Mouse (Mus musculus): ENCODE results near the gene Retsat. TPM values are rescaled to one million over a fixed set of nuclear protein-coding genes. Genes with fewer than 3 reads are reported as not detected.

The Retsat gene
- polyA plus RNA-seq, 1 experiment from 2014 or later: 7.7 TPM

DNA sequence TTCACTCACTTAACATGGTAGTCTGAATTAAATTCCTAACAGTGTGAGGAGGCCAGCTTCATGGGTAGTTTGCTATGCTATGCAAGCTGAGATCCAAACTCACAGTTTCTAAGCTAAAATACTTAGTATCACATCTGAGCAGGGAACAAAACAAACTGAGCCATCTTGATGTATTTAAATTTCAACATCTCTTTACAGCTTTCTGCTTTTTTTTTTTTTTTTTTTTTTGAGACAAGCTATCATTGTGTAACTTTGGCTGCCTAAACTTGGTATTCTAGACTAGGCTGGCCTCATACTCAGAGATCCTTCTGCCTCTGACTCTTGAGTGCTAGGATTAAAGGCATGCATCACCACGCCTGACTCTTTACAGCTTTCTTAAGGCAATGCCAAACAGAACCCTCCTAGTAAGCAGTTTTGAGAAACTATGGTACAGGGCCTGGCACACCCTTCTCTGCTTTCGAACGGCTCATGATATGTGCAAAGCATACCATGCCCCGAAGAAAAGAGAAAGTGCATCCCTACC, 10.4 kb downstream of the Retsat start:
- H3K36me3 ChIP-seq (ENCODE audit: control insufficient read depth, insufficient read depth, low read length): no peaks in the 10 kb centered on the region
- no peak overlapping the region for H3K4me3 ChIP-seq (ENCODE audit: low read depth, low read length)
- H3K9ac ChIP-seq (ENCODE audit: low read length): no peak overlapping the region
- H3K9me3 ChIP-seq (ENCODE audit: control insufficient read depth, low read length): no peaks in the 10 kb centered on the region
- no peak overlapping the region for H3K27ac ChIP-seq (ENCODE audit: low read depth, low read length)
- H3K4me2 ChIP-seq (ENCODE audit: low read depth): no peak overlapping the region
- no peaks in the 10 kb centered on the region for H3K4me1 ChIP-seq (ENCODE audit: control insufficient read depth, insufficient read depth, low read length)
- no peaks in the 10 kb centered on the region for H3K27me3 ChIP-seq (ENCODE audit: control insufficient read depth, insufficient read depth, low read length)
- 92% methylated on average over 4 of the region's 4 CpGs for WGBS
- ATAC-seq (ENCODE audit: insufficient read depth, low FRiP score, low TSS enrichment) (no peak), DNase-seq (ENCODE audit: low spot score) (no peak)

DNA sequence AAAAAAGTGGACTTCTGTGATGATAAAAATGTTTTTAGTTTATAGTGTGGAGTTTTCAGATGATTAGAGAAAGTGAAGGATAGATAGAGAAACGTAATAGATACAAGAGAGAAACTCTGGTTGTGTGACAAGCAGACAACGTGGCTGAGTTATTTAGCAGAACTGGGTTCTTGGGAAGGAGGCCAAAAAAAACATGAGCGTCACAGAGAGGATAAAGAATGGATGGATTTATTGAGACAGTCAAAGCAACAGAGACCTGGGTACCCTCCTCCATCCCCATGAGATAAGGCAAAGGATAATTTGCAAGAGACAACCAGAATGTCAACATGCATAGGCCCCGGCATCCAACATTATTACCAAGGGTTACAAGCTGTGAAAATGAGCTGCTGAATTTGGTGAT, 12.0 kb downstream of the Retsat start:
- no peak overlapping the region for H3K9ac ChIP-seq (ENCODE audit: low read length)
- DNase-seq (ENCODE audit: low spot score) (no peak), ATAC-seq (ENCODE audit: insufficient read depth, low FRiP score, low TSS enrichment) (no peak)
- no peaks in the 10 kb centered on the region for H3K27me3 ChIP-seq (ENCODE audit: control insufficient read depth, insufficient read depth, low read length)
- H3K27ac ChIP-seq (ENCODE audit: low read depth, low read length): no peak overlapping the region
- 84% methylated on average over 4 of the region's 4 CpGs for WGBS
- H3K4me2 ChIP-seq (ENCODE audit: low read depth): no peak overlapping the region
- H3K9me3 ChIP-seq (ENCODE audit: control insufficient read depth, low read length): no peaks in the 10 kb centered on the region
- H3K36me3 ChIP-seq (ENCODE audit: control insufficient read depth, insufficient read depth, low read length): no peaks in the 10 kb centered on the region
- H3K4me3 ChIP-seq (ENCODE audit: low read depth, low read length): no peak overlapping the region
- H3K4me1 ChIP-seq (ENCODE audit: control insufficient read depth, insufficient read depth, low read length): peaks cover 4% of the 10 kb centered on the region

DNA sequence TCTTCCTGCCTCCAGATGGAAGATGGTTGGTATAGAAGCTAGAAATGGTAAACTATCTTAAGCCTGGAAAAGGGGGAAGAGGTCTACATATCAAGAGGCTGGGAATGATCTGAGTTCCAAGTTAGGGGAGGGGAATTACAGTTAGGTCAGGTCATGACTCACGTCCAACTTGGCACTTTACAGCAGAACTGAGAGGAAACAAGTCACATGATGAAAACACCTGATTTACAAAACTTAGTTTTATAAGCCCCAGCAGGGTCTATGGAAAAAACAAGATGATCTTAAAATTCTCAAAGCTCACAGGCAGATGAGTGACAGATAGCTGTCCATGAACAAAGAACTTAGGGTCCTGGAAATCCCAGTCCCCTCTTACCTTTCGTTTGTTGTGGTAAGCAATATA, 16.9 kb downstream of the Retsat start:
- Histone ChIP-seq H3K4me3 (ENCODE audit: low read depth, low read length) (peak overlapping the region; percentile 52), H3K9me3 (ENCODE audit: control insufficient read depth, low read length) (no peaks in the 10 kb centered on the region), H3K27me3 (ENCODE audit: control insufficient read depth, insufficient read depth, low read length) (no peaks in the 10 kb centered on the region), H3K27ac (ENCODE audit: low read depth, low read length) (no peak overlapping the region), H3K36me3 (ENCODE audit: control insufficient read depth, insufficient read depth, low read length) (no peaks in the 10 kb centered on the region), H3K4me2 (ENCODE audit: low read depth) (peak overlapping the region; percentile 70), H3K4me1 (ENCODE audit: control insufficient read depth, insufficient read depth, low read length) (peaks cover 11% of the 10 kb centered on the region), H3K9ac (ENCODE audit: low read length) (peak overlapping the region; percentile 61)
- DNase-seq (ENCODE audit: low spot score) (no peak), ATAC-seq (ENCODE audit: insufficient read depth, low FRiP score, low TSS enrichment) (no peak)
- WGBS: 71% methylated on average over 2 of the region's 2 CpGs

DNA sequence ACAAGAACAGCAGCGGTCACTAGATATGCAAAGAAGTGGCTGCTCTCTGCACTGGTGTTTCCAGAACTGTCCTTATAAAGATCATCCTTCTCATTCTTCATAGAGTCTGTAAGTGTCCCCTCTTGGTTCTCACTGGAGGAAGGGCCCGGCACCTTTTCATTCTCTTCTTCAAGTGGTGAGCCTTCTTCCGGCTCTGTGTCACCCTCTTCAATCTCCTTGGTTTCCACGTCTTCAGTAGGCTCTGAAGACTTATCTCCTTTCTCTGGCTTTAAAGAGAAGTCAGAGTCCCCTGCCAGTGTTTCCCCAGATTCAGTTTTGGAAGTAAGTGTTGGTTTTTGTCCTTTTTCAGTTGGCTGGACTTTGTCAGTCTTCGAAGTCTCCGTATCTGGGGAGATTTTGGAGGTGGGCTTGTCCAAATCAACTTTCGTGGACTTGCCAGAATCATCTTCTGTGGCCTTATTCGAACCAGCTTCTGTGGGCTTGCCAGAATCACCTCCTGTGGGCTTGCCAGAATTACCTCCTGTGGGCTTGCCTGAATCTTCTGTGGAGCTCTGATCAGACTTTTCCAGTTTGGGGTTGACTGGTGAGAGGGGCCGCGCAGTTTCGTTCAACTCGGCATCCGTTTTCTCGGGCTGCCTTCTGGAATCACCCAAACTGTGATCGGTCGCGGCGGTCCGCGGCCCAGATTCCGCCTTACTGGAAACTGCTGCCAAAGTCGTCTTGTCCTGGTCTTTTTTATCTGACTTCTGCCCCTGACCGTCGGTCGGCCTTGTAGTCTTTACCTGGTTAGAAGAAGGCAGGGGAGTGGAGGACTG, 17.5 kb downstream of the Retsat start:
- Histone ChIP-seq H3K4me3 (ENCODE audit: low read depth, low read length) (peak overlapping the region; percentile 52), H3K27ac (ENCODE audit: low read depth, low read length) (no peak overlapping the region), H3K4me2 (ENCODE audit: low read depth) (peak overlapping the region; percentile 70), H3K36me3 (ENCODE audit: control insufficient read depth, insufficient read depth, low read length) (no peaks in the 10 kb centered on the region), H3K9me3 (ENCODE audit: control insufficient read depth, low read length) (no peaks in the 10 kb centered on the region), H3K4me1 (ENCODE audit: control insufficient read depth, insufficient read depth, low read length) (peaks cover 11% of the 10 kb centered on the region), H3K9ac (ENCODE audit: low read length) (peak overlapping the region; percentile 61), H3K27me3 (ENCODE audit: control insufficient read depth, insufficient read depth, low read length) (no peaks in the 10 kb centered on the region)
- WGBS: 28% methylated on average over 25 of the region's 25 CpGs
- DNase-seq (ENCODE audit: low spot score): no peak
- no peak for ATAC-seq (ENCODE audit: insufficient read depth, low FRiP score, low TSS enrichment)

DNA sequence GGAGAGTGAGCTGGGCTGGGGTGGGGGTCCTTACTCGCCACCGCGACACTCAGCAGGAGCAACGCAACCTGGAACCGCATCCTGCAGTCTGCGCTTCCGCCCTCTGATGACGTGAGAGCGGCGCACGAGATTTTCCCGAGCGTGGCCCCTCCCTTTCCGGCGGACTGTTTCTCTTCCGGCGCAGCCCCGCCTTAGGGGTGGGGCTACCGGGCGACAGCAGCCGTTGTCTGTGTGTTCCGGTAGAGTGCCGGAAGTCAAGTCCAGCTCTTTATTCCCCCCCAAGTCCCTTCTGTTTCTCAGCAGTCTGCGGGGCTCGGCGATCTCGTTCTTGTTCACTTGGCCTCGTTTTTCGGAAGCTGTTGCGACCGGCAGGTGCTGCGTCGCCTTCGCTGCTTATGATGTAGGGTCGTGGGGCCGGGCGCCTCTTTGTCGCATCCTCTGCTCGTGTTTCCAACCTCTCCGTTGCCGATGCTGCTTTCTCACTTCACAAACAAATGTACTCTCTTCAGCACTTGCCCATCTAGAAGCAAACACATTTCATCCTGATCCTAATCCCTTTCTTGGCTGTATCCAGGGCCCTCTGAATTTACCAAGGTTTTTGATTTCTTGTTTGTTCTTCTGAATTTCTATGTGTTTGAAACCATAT, 18.5 kb downstream of the Retsat start, which contains the start of gene Tgoln1:
Gene Tgoln1 (minus strand): TSS at position 358 of the 646 bp plus-strand sequence.
- Histone ChIP-seq H3K4me2 (ENCODE audit: low read depth) (peak within 1 kb of the TSS; percentile 70), H3K4me3 (ENCODE audit: low read depth, low read length) (peak within 1 kb of the TSS; percentile 52), H3K9ac (ENCODE audit: low read length) (peak within 1 kb of the TSS; percentile 75), H3K4me1 (ENCODE audit: control insufficient read depth, insufficient read depth, low read length) (peaks cover 11% of the 10 kb centered on the region), H3K27ac (ENCODE audit: low read depth, low read length) (peak within 1 kb of the TSS; percentile 86), H3K27me3 (ENCODE audit: control insufficient read depth, insufficient read depth, low read length) (no peaks in the 10 kb centered on the region), H3K36me3 (ENCODE audit: control insufficient read depth, insufficient read depth, low read length) (no peaks in the 10 kb centered on the region), H3K9me3 (ENCODE audit: control insufficient read depth, low read length) (no peaks in the 10 kb centered on the region)
- ATAC-seq (ENCODE audit: insufficient read depth, low FRiP score, low TSS enrichment) (peak; percentile 98), DNase-seq (ENCODE audit: low spot score) (peak; percentile 97)
- WGBS: 0% methylated on average over 40 of the region's 41 CpGs

DNA sequence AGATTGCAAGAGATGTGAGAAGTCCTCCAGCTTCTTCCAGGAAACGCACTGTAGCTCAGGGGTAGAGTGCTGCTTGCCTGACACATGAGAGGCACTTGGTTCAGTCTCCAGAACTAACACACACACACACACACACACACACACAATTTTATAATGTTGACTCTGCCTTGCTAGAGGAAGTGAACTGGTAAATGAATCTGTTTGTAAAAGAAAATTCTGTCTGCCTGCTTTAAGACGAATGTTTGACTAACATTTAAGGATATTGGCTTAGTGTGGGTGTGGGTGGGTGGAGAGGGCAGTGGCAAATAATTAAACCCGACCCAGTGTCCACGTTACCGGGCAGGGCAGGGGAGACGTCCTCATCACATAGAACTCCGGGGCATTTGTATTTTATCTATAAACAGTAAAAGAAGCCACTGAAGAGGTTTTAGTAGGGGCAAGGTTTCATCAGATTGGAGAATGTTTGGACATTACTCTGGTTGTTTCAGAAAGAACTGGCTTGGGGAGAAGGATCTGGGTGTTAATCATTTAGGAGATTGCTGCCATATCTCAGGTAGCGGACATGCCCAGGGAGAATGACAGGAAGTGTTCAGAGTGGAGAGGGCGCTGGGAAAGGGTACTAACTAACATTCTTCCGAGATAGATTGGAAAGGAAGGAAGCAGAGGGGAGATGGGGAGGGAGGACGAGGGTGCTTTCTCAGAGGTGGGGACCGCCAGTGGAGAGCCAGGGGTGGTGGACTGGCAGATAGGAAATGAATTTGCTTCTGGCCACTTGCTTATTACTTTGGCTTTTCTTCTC, 21.7 kb downstream of the Retsat start:
- Histone ChIP-seq H3K4me1 (ENCODE audit: control insufficient read depth, insufficient read depth, low read length) (peaks cover 10% of the 10 kb centered on the region), H3K27ac (ENCODE audit: low read depth, low read length) (no peak overlapping the region), H3K36me3 (ENCODE audit: control insufficient read depth, insufficient read depth, low read length) (no peaks in the 10 kb centered on the region), H3K4me2 (ENCODE audit: low read depth) (no peak overlapping the region), H3K4me3 (ENCODE audit: low read depth, low read length) (no peak overlapping the region), H3K9me3 (ENCODE audit: control insufficient read depth, low read length) (no peaks in the 10 kb centered on the region), H3K9ac (ENCODE audit: low read length) (no peak overlapping the region), H3K27me3 (ENCODE audit: control insufficient read depth, insufficient read depth, low read length) (no peaks in the 10 kb centered on the region)
- 59% methylated on average over 12 of the region's 12 CpGs for WGBS
- DNase-seq (ENCODE audit: low spot score) (no peak), ATAC-seq (ENCODE audit: insufficient read depth, low FRiP score, low TSS enrichment) (no peak)

DNA sequence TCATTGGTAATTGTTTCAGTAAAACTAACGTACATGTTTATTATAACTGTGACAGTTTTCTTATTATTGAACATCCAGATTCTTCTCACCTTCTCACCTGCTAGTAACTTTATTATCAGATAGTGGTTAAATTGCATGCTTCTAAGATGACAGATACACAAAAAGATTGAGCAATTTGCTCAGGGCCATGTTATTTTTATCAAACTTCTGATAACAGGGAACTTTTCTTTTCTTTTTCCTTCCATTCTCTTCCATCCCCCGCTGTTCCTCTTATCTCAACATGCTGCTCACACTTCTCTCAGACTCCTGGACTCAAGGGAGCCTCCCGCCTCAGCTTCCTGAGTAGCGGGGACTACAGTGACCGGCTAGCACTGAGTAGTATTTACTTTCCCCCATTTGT, 22.6 kb downstream of the Retsat start:
- no peak for ATAC-seq (ENCODE audit: insufficient read depth, low FRiP score, low TSS enrichment)
- no peak overlapping the region for H3K27ac ChIP-seq (ENCODE audit: low read depth, low read length)
- no peak for DNase-seq (ENCODE audit: low spot score)
- no peaks in the 10 kb centered on the region for H3K36me3 ChIP-seq (ENCODE audit: control insufficient read depth, insufficient read depth, low read length)
- H3K27me3 ChIP-seq (ENCODE audit: control insufficient read depth, insufficient read depth, low read length): no peaks in the 10 kb centered on the region
- no peak overlapping the region for H3K4me2 ChIP-seq (ENCODE audit: low read depth)
- H3K9ac ChIP-seq (ENCODE audit: low read length): no peak overlapping the region
- H3K4me3 ChIP-seq (ENCODE audit: low read depth, low read length): no peak overlapping the region
- 86% methylated on average over 5 of the region's 5 CpGs for WGBS
- peaks cover under 1% of the 10 kb centered on the region; the same call in 1 of the 2 replicates for H3K4me1 ChIP-seq (ENCODE audit: control insufficient read depth, insufficient read depth, low read length)
- H3K9me3 ChIP-seq (ENCODE audit: control insufficient read depth, low read length): no peaks in the 10 kb centered on the region

DNA sequence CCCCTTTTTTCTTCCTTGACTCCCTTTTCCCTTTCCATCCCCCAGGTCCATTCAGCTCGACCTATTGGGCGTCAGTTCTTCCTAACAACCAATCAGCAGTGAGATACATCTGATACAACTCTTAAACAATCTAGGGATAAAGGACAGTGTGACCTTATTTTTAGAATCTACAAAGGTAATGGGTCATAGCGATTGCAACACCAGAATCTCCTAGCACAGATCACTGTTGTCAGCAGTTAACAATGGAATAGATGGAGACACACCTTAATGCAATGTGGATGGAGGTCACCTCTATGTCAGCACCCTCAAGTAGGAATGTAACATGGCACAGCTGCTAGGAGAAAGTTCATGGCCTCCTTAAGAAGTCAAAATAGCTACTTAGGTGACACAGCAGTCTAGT, 24.6 kb downstream of the Retsat start:
- no peaks in the 10 kb centered on the region for H3K9me3 ChIP-seq (ENCODE audit: control insufficient read depth, low read length)
- 35% methylated on average over 3 of the region's 3 CpGs for WGBS
- H3K4me1 ChIP-seq (ENCODE audit: control insufficient read depth, insufficient read depth, low read length): no peaks in the 10 kb centered on the region
- no peak overlapping the region for H3K27ac ChIP-seq (ENCODE audit: low read depth, low read length)
- DNase-seq (ENCODE audit: low spot score): no peak
- H3K4me3 ChIP-seq (ENCODE audit: low read depth, low read length): no peak overlapping the region
- H3K36me3 ChIP-seq (ENCODE audit: control insufficient read depth, insufficient read depth, low read length): peaks cover 4% of the 10 kb centered on the region; the same call in 1 of the 2 replicates
- no peak for ATAC-seq (ENCODE audit: insufficient read depth, low FRiP score, low TSS enrichment)
- H3K4me2 ChIP-seq (ENCODE audit: low read depth): no peak overlapping the region
- H3K9ac ChIP-seq (ENCODE audit: low read length): no peak overlapping the region
- no peaks in the 10 kb centered on the region for H3K27me3 ChIP-seq (ENCODE audit: control insufficient read depth, insufficient read depth, low read length)
